Mouse (Mus musculus) liver, embryonic 14.5 days (tissue): ENCODE measurements at regions not wholly inside any gene's neighbourhood (a gene's known extent, or its start where the extent isn't known, plus 50 kb on each side); places are given as distances from the start of the nearest gene placed in this dataset.

ENCODE experiments used
- ATAC-seq: fragments of 200-750 bp; cut with Nextera tagmentation; 2 replicates; pipeline ENCODE4 v1.8.0; 2017; ENCODE audit warnings: moderate number of reproducible peaks, mild to moderate bottlenecking, moderate library complexity; ENCODE audit not compliant: insufficient read depth
- DNase-seq, 3 experiments: peaks; one replicate each; pipeline ENCODE4 v3.0.0-alpha.2; 2012 to 2013; ENCODE audit warnings: low read depth in 3 of 3, low spot score in 3 of 3
- H3K27ac ChIP-seq: fragments of 300-500 bp; sonication (generic); 2 replicates; pipeline ENCODE4 v1.5.1; 2014; ENCODE audit warnings: moderate library complexity, mild to moderate bottlenecking, control low read depth, inconsistent platforms
- H3K27me3 ChIP-seq: fragments of 300-500 bp; sonication (generic); 2 replicates; pipeline ENCODE4 v1.6.1; 2014; ENCODE audit warnings: mild to moderate bottlenecking, low read length, moderate library complexity; ENCODE audit not compliant: control insufficient read depth, insufficient read depth
- H3K36me3 ChIP-seq: fragments of 300-500 bp; sonication (generic); replicated peaks from 2 replicates; pipeline ENCODE4 v1.6.1; 2014; ENCODE audit warnings: low read depth; ENCODE audit not compliant: control insufficient read depth, insufficient read depth
- H3K4me1 ChIP-seq, 2 experiments: fragments of 200-500 bp in 1 of 2; fragments of 300-500 bp in 1 of 2; sonication (generic) in 1 of 2; replicated peaks; 2 replicates each; pipeline ENCODE4 v1.6.1; 2012 to 2014; ENCODE audit warnings: antibody characterized with exemption in 1 of 2, inconsistent platforms in 1 of 2, low read length in 1 of 2; ENCODE audit not compliant: control insufficient read depth in 2 of 2, insufficient read depth in 2 of 2
- H3K4me2 ChIP-seq: fragments of 300-500 bp; sonication (generic); 2 replicates; pipeline ENCODE4 v1.6.1; 2014; ENCODE audit warnings: low read depth, mild to moderate bottlenecking, control low read depth, moderate library complexity
- H3K4me3 ChIP-seq, 2 experiments: fragments of 200-500 bp in 1 of 2; fragments of 300-500 bp in 1 of 2; sonication (generic) in 1 of 2; 2 replicates each; pipeline ENCODE4 v1.5.1; 2012 to 2014; ENCODE audit warnings: low read depth in 2 of 2, low read length in 2 of 2, mild to moderate bottlenecking in 2 of 2, control low read depth in 1 of 2, inconsistent platforms in 1 of 2, moderate library complexity in 1 of 2; ENCODE audit not compliant: insufficient read depth in 1 of 2
- H3K9ac ChIP-seq: fragments of 300-500 bp; sonication (generic); replicated peaks from 2 replicates; pipeline ENCODE4 v1.6.1; 2014; ENCODE audit warnings: mild to moderate bottlenecking, control low read depth, moderate library complexity
- H3K9me3 ChIP-seq: fragments of 300-500 bp; sonication (generic); 2 replicates; pipeline ENCODE4 v1.6.1; 2016; ENCODE audit warnings: low read length, mixed read lengths; ENCODE audit not compliant: control insufficient read depth
- CTCF ChIP-seq: IDR thresholded peaks from 2 replicates; pipeline ENCODE4 v1.5.1; 2016; ENCODE audit warnings: antibody characterized with exemption, low read depth, control low read depth
- EP300 ChIP-seq: IDR thresholded peaks from 2 replicates; pipeline ENCODE4 v1.6.1; 2016; ENCODE audit warnings: antibody characterized with exemption, low read depth
- WGBS: fragments of 180-500 bp; shearing (Covaris S2); extraction: QIAGEN DNeasy Blood & Tissue Kit; methylation state at CpG from one replicate; pipeline ENCODE4 v1.1.7; 2014; ENCODE audit not compliant: insufficient replicate concordance; 5-methylcytosine and 5-hydroxymethylcytosine counted together

- 47% methylated on average over 5 of the region's 5 CpGs for WGBS
- Histone ChIP-seq H3K9ac (no peak overlapping the region), H3K9me3 (no peaks in the 10 kb centered on the region), H3K27me3 (no peaks in the 10 kb centered on the region), H3K4me3 (no peak overlapping the region), H3K36me3 (no peaks in the 10 kb centered on the region), H3K4me2 (no peak overlapping the region), H3K27ac (no peak overlapping the region), H3K4me1 (peaks cover 0 to 3% of the 10 kb centered on the region in 2 experiments; a peak in 1 of 4 replicates)
- TF ChIP-seq EP300 (no peak), CTCF (no peak)
- no peak for ATAC-seq
- DNase-seq = no peak
These were observed 202.8 kb upstream of the Rpl38 start for GRCm38 (mm10) chr11:114465486-114465885.

- H3K4me1 ChIP-seq = peaks cover 0 to 3% of the 10 kb centered on the region in 2 experiments; a peak in 1 of 4 replicates
- H3K27me3 ChIP-seq = no peaks in the 10 kb centered on the region
- no peaks in the 10 kb centered on the region for H3K9me3 ChIP-seq
- no peaks in the 10 kb centered on the region for H3K36me3 ChIP-seq
- WGBS = 8% methylated on average over 6 of the region's 6 CpGs
- no peak overlapping the region for H3K9ac ChIP-seq
- TF ChIP-seq EP300 (no peak), CTCF (peak; percentile 85)
- DNase-seq = peak in 1 of 3 experiments; percentile 23
- H3K27ac ChIP-seq = no peak overlapping the region
- peak; percentile 39; the same call in 1 of the 2 replicates for ATAC-seq
- no peak overlapping the region for H3K4me3 ChIP-seq
- H3K4me2 ChIP-seq = no peak overlapping the region
These were observed 205.5 kb upstream of the Rpl38 start for GRCm38 (mm10) chr11:114462755-114463374.

- TF ChIP-seq EP300 (no peak), CTCF (no peak)
- H3K27me3 ChIP-seq = no peaks in the 10 kb centered on the region
- H3K4me3 ChIP-seq = no peak overlapping the region
- no peak overlapping the region for H3K9ac ChIP-seq
- no peak overlapping the region for H3K27ac ChIP-seq
- DNase-seq = no peak
- H3K9me3 ChIP-seq = no peaks in the 10 kb centered on the region
- ATAC-seq = no peak
- 42% methylated on average over 12 of the region's 12 CpGs for WGBS
- no peaks in the 10 kb centered on the region for H3K4me1 ChIP-seq
- no peaks in the 10 kb centered on the region for H3K36me3 ChIP-seq
- H3K4me2 ChIP-seq = no peak overlapping the region
These were observed 213.4 kb upstream of the Rpl38 start for GRCm38 (mm10) chr11:114454876-114455330.

- TF ChIP-seq CTCF = no peak
- no peak for TF ChIP-seq EP300
- no peaks in the 10 kb centered on the region for H3K9me3 ChIP-seq
- peaks cover 0 to 11% of the 10 kb centered on the region in 2 experiments; a peak in 2 of 4 replicates for H3K4me1 ChIP-seq
- H3K4me3 ChIP-seq = no peak overlapping the region
- H3K27me3 ChIP-seq = no peaks in the 10 kb centered on the region
- H3K9ac ChIP-seq = no peak overlapping the region
- H3K36me3 ChIP-seq = no peaks in the 10 kb centered on the region
- 35% methylated on average over 13 of the region's 13 CpGs for WGBS
- ATAC-seq (no peak), DNase-seq (no peak)
- H3K27ac ChIP-seq = no peak overlapping the region
- no peak overlapping the region for H3K4me2 ChIP-seq
These were observed 219.4 kb upstream of the Rpl38 start for GRCm38 (mm10) chr11:114448776-114449401.

GRCm38 (mm10) chr11:114447461-114447847 lies 220.9 kb upstream of the Rpl38 start:
- Histone ChIP-seq H3K4me1 (peaks cover 0 to 11% of the 10 kb centered on the region in 2 experiments; a peak in 2 of 4 replicates), H3K4me2 (peak overlapping the region; percentile 71), H3K27ac (no peak overlapping the region; the same call in 1 of the 2 replicates), H3K9ac (no peak overlapping the region), H3K4me3 (no peak overlapping the region), H3K36me3 (no peaks in the 10 kb centered on the region), H3K27me3 (no peaks in the 10 kb centered on the region), H3K9me3 (no peaks in the 10 kb centered on the region)
- ATAC-seq = no peak
- no peak for TF ChIP-seq EP300
- no peak for TF ChIP-seq CTCF
- whole genome bisulfite sequencing = 58% methylated on average over 5 of the region's 5 CpGs
- no peak for DNase-seq
